Mouse (Mus musculus) brain, adult 10 weeks (tissue): ENCODE results near the gene Cyp2b10. TPM values are rescaled to one million over a fixed set of nuclear protein-coding genes. Genes with fewer than 3 reads are reported as not detected.

Experiments used
- polyA plus RNA-seq: library from polyadenylated mRNA; stranded (reverse); fragments of 350-450 nt; fragmentation: Illumina TruSeq; extraction: RNeasy Lipid Tissue Mini Kit (QIAGEN cat#74804); gene quantifications from one replicate; pipeline ENCODE4 v1.2.3, GENCODE M21; 2015; ENCODE audit warnings: low read depth, low replicate concordance

The Cyp2b10 gene
- polyA plus RNA-seq: not detected

GRCm38 (mm10) chr7:25897411-25897810 lies at the start of gene Cyp2b10:
Gene Cyp2b10 (plus strand): TSS chr7:25897620.

Other genes with a start within 250 kb of the Cyp2b10 start
- gene Bckdha, start 238.6 kb upstream of the Cyp2b10 start, polyA plus RNA-seq: 46.7 TPM
- gene Exosc5, start 238.5 kb upstream of the Cyp2b10 start, polyA plus RNA-seq: 23.8 TPM
- 51.4 TPM for gene Tmem91, start 222.5 kb upstream of the Cyp2b10 start, polyA plus RNA-seq
- gene B9d2, start 216.8 kb upstream of the Cyp2b10 start, polyA plus RNA-seq: 47.4 TPM
- gene Tgfb1, start 210.6 kb upstream of the Cyp2b10 start, polyA plus RNA-seq: 4.1 TPM
- 40.0 TPM for gene Ccdc97, start 178.5 kb upstream of the Cyp2b10 start, polyA plus RNA-seq
- gene Hnrnpul1, start 142.9 kb upstream of the Cyp2b10 start, polyA plus RNA-seq: 55.6 TPM
- 28.9 TPM for gene Axl, start 108.9 kb upstream of the Cyp2b10 start, polyA plus RNA-seq
- gene Cyp2s1, start 80.7 kb upstream of the Cyp2b10 start, polyA plus RNA-seq: 6.3 TPM
- not detected for gene Cyp2b13, start 163.9 kb downstream of the Cyp2b10 start, polyA plus RNA-seq